Mouse (Mus musculus) embryonic facial prominence, embryonic 14.5 days (tissue): Measurements from ENCODE around the gene Dact1. TPM values are rescaled to one million over a fixed set of nuclear protein-coding genes. Genes with fewer than 3 reads are reported as not detected.

Experiments used
- ATAC-seq: fragments of 200-750 bp; cut with Nextera tagmentation; 2 replicates; pipeline ENCODE4 v1.8.0; 2017; ENCODE audit warnings: low read depth, moderate number of reproducible peaks, moderate TSS enrichment
- DNase-seq: peaks from one replicate; pipeline ENCODE4 v3.0.0-alpha.2; 2015; ENCODE audit warnings: low spot score
- H3K27ac ChIP-seq: fragments of 300-500 bp; sonication (generic); replicated peaks from 2 replicates; pipeline ENCODE4 v1.5.1; 2014; ENCODE audit warnings: low read depth, mild to moderate bottlenecking, low read length, moderate library complexity
- H3K27me3 ChIP-seq: fragments of 300-500 bp; sonication (generic); replicated peaks from 2 replicates; pipeline ENCODE4 v1.6.1; 2014; ENCODE audit warnings: low read length; ENCODE audit not compliant: control insufficient read depth, insufficient read depth
- H3K36me3 ChIP-seq: fragments of 300-500 bp; sonication (generic); 2 replicates; pipeline ENCODE4 v1.6.1; 2014; ENCODE audit warnings: low read length, mixed read lengths; ENCODE audit not compliant: control insufficient read depth, insufficient read depth
- H3K4me1 ChIP-seq: fragments of 300-500 bp; sonication (generic); 2 replicates; pipeline ENCODE4 v1.6.1; 2014; ENCODE audit warnings: antibody characterized with exemption, low read length; ENCODE audit not compliant: control insufficient read depth, insufficient read depth
- H3K4me2 ChIP-seq: fragments of 300-500 bp; sonication (generic); 2 replicates; pipeline ENCODE4 v1.6.1; 2014; ENCODE audit warnings: low read depth, mild to moderate bottlenecking, low read length, moderate library complexity, mixed read lengths
- H3K4me3 ChIP-seq: fragments of 300-500 bp; sonication (generic); 2 replicates; pipeline ENCODE4 v1.5.1; 2014; ENCODE audit warnings: low read depth, mild to moderate bottlenecking, low read length
- H3K9ac ChIP-seq: fragments of 300-500 bp; sonication (generic); 2 replicates; pipeline ENCODE4 v1.6.1; 2014; ENCODE audit warnings: low read depth, mild to moderate bottlenecking, low read length, moderate library complexity, mixed read lengths
- H3K9me3 ChIP-seq: fragments of 300-500 bp; sonication (generic); 2 replicates; pipeline ENCODE4 v1.6.1; 2016; ENCODE audit warnings: low read length; ENCODE audit not compliant: control insufficient read depth
- WGBS: fragments of 180-500 bp; shearing (Covaris S2); extraction: QIAGEN DNeasy Blood & Tissue Kit; methylation state at CpG from one replicate; pipeline ENCODE4 v1.1.7; 2014; 5-methylcytosine and 5-hydroxymethylcytosine counted together
- polyA plus RNA-seq: library from polyadenylated mRNA; unstranded; fragments of >200 nt; fragmentation: Nextera tagmentation; extraction: Ambion mirVana; gene quantifications from 2 replicates; pipeline ENCODE4 v1.2.1, GENCODE M21; 2014

Gene Dact1
- polyA plus RNA-seq, 1 experiment from 2014 or later, result 19.1 TPM

- Histone ChIP-seq H3K4me2 (no peak overlapping the region), H3K4me3 (no peak overlapping the region), H3K27ac (no peak overlapping the region), H3K36me3 (peaks cover 56% of the 10 kb centered on the region), H3K27me3 (no peaks in the 10 kb centered on the region), H3K9ac (no peak overlapping the region), H3K4me1 (no peaks in the 10 kb centered on the region), H3K9me3 (peaks cover 13% of the 10 kb centered on the region; the same call in 1 of the 2 replicates)
- ATAC-seq (no peak), DNase-seq (no peak)
- 96% methylated on average over 4 of the region's 4 CpGs for WGBS
These were observed 9.9 kb downstream of the Dact1 start for GRCm38 (mm10) chr12:71319536-71319935.

DNA sequence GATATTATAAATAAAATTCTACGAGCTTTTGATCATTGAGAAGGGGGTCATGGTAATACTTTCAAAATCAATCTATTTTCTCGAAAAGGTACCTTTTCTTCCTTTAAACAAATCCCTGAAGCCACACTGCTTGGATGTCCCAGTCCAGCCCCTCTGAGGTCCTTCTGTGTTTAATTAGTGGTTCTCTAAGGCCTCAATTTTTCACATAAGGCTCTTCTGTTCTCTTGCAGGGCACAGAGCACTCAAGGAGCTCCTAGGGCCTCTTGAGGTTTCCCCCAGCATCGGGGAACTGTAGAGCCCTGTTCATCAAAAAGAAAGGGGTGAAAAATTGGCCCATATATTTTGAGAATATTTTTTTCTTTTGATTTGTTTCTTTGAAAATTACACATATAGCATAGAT is 23.0 kb downstream of the Dact1 start:
- 39% methylated on average over 3 of the region's 3 CpGs for WGBS
- H3K36me3 ChIP-seq, result no peaks in the 10 kb centered on the region
- no peak overlapping the region for H3K27ac ChIP-seq
- ATAC-seq (no peak), DNase-seq (peak; percentile 52)
- peaks cover 12% of the 10 kb centered on the region for H3K4me1 ChIP-seq
- no peak overlapping the region for H3K9ac ChIP-seq
- no peaks in the 10 kb centered on the region for H3K27me3 ChIP-seq
- no peaks in the 10 kb centered on the region for H3K9me3 ChIP-seq
- no peak overlapping the region for H3K4me2 ChIP-seq
- H3K4me3 ChIP-seq, result no peak overlapping the region

GRCm38 (mm10) chr12:71333561-71333960 is 23.9 kb downstream of the Dact1 start:
- ATAC-seq (peak; percentile 64), DNase-seq (peak; percentile 51)
- Histone ChIP-seq H3K9ac (peak overlapping the region; percentile 22; the same call in 1 of the 2 replicates), H3K36me3 (no peaks in the 10 kb centered on the region), H3K27ac (peak overlapping the region; percentile 59; the same call in 1 of the 2 replicates), H3K27me3 (no peaks in the 10 kb centered on the region), H3K9me3 (no peaks in the 10 kb centered on the region), H3K4me2 (no peak overlapping the region), H3K4me1 (peaks cover 12% of the 10 kb centered on the region), H3K4me3 (no peak overlapping the region)
- WGBS, result 20% methylated on average over 5 of the region's 5 CpGs

DNA sequence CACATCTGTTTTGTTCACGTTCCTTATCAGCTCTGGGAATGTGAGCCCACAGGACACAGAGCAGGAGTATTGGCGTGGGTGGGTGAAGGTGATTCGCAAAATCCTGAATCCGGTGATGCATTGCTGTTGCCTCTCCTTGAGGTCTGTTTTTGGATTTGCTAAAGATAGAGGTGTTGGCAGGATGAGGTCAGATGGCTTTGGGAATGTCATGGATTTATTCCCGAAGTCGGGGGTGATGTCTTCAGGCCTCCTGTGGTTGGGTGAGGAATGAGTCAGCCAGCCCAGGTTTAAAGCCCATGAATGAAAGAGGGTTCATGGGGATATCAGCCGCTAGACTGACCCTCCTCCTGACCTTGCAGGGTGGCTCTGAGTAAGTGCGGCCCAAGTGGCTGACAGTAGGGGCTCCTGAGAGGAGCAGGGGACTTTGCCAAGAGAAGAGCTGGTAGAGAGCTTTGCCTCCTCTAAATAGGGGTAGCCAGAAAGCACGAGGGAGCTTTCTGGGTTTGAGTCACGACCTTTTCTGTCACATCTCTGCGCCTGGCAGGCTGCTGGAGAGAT is 27.4 kb downstream of the Dact1 start:
- no peak overlapping the region for H3K4me2 ChIP-seq
- no peak for DNase-seq
- WGBS, result 60% methylated on average over 11 of the region's 11 CpGs
- ATAC-seq, result no peak
- peaks cover 12% of the 10 kb centered on the region for H3K4me1 ChIP-seq
- H3K9ac ChIP-seq, result no peak overlapping the region
- H3K9me3 ChIP-seq, result no peaks in the 10 kb centered on the region
- H3K27ac ChIP-seq, result no peak overlapping the region
- H3K36me3 ChIP-seq, result no peaks in the 10 kb centered on the region
- no peak overlapping the region for H3K4me3 ChIP-seq
- H3K27me3 ChIP-seq, result no peaks in the 10 kb centered on the region

- H3K9me3 ChIP-seq, result no peaks in the 10 kb centered on the region
- H3K27ac ChIP-seq, result no peak overlapping the region
- H3K4me1 ChIP-seq, result peaks cover 12% of the 10 kb centered on the region
- H3K27me3 ChIP-seq, result no peaks in the 10 kb centered on the region
- no peak overlapping the region for H3K4me2 ChIP-seq
- whole genome bisulfite sequencing, result 57% methylated on average over 6 of the region's 6 CpGs
- peak; percentile 24 for DNase-seq
- H3K36me3 ChIP-seq, result no peaks in the 10 kb centered on the region
- no peak for ATAC-seq
- H3K4me3 ChIP-seq, result no peak overlapping the region
- H3K9ac ChIP-seq, result no peak overlapping the region
These were observed 28.3 kb downstream of the Dact1 start for GRCm38 (mm10) chr12:71337896-71338463.

- 71% methylated on average over 16 of the region's 16 CpGs for WGBS
- no peak overlapping the region for H3K9ac ChIP-seq
- H3K27me3 ChIP-seq, result no peaks in the 10 kb centered on the region
- H3K4me3 ChIP-seq, result no peak overlapping the region
- no peak overlapping the region for H3K27ac ChIP-seq
- no peaks in the 10 kb centered on the region for H3K9me3 ChIP-seq
- no peak overlapping the region for H3K4me2 ChIP-seq
- no peaks in the 10 kb centered on the region for H3K4me1 ChIP-seq
- no peaks in the 10 kb centered on the region for H3K36me3 ChIP-seq
- no peak for DNase-seq
- no peak for ATAC-seq
These were observed 29.6 kb downstream of the Dact1 start for GRCm38 (mm10) chr12:71339142-71339848.

DNA sequence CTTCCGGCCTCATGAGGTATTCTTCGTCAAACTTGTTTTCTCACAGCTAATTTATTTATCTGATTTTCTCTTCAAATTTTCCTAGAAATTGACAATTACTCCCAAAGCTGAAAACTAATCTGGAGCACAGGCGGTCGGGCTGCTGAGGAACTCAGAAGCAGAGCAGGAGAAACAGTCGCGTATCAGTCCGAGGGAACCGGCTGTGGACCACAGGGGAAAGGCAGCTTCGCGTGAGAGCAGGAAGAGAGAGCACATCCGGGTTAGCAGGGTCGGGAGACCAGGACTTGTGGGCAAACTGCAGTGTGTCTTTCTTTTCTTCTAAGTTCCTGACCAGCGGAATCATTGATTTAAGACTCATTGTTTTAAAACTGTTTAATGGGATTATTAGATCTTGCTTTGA is 32.7 kb downstream of the Dact1 start:
- WGBS, result 33% methylated on average over 13 of the region's 13 CpGs
- Histone ChIP-seq H3K4me3 (no peak overlapping the region), H3K9me3 (no peaks in the 10 kb centered on the region), H3K36me3 (no peaks in the 10 kb centered on the region), H3K9ac (no peak overlapping the region), H3K4me2 (peak overlapping the region; percentile 31), H3K27me3 (no peaks in the 10 kb centered on the region), H3K27ac (no peak overlapping the region), H3K4me1 (peaks cover 10% of the 10 kb centered on the region; the same call in 1 of the 2 replicates)
- ATAC-seq (no peak), DNase-seq (no peak)

DNA sequence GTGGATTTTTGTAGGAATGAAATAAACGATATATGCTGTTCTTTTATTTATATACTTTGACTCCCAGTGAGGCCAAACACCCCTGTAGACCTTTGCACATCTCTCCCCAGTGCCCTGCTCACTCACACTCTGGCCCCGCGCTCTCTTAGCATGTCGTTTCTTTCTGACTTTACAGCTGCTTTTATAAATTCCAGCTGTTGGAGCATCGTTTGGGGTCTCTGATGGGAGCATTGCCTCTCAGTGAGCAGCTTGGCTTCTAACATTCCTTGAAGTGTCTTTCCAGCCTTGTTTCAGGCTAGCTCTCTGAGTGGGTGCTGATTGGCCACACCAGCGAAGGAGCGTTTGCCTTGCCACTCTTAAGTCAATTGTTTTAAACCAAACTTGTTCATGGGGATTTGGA is 35.8 kb downstream of the Dact1 start:
- no peaks in the 10 kb centered on the region for H3K27me3 ChIP-seq
- DNase-seq, result peak; percentile 41

More for the DNA sequence above, 35.8 kb downstream of the Dact1 start:
- no peak for ATAC-seq
- Histone ChIP-seq H3K36me3 (no peaks in the 10 kb centered on the region), H3K27ac (0 out of 2 replicates have a peak overlapping the region, but pooled peaks have one; percentile 3), H3K9ac (no peak overlapping the region), H3K4me2 (no peak overlapping the region), H3K4me3 (no peak overlapping the region), H3K9me3 (no peaks in the 10 kb centered on the region), H3K4me1 (peaks cover 15% of the 10 kb centered on the region; the same call in 1 of the 2 replicates)
- WGBS, result 34% methylated on average over 7 of the region's 7 CpGs
